Mouse (Mus musculus): ENCODE measurements around the gene Gm49342. TPM values are rescaled to one million over a fixed set of nuclear protein-coding genes. Genes with fewer than 3 reads are reported as not detected.
"Not testable (repeated sequence)": the region's sequence is repeated elsewhere in the genome, so short reads cannot be mapped to it uniquely, and the experiment has no call there.

The Gm49342 gene
- total RNA-seq, 2 experiments from 2014 or later: 11.1 to 13.0 TPM

GRCm38 (mm10) chr14:50930754-50931492 is 13.4 kb upstream of the Gm49342 start, which contains the start of the genes Pip4p1 and Pnp:
TSS of gene Pip4p1 (minus strand) at chr14:50930856.
TSS of gene Pnp (plus strand) at chr14:50931082.
- peak; percentile 99 for DNase-seq
- intact Hi-C loops (cut with DNase I): no loop called here

- no peak for DNase-seq
- intact Hi-C loops (cut with DNase I): no loop called here
Observed at GRCm38 (mm10) chr14:50931493-50932020, 12.8 kb upstream of the Gm49342 start.

DNA sequence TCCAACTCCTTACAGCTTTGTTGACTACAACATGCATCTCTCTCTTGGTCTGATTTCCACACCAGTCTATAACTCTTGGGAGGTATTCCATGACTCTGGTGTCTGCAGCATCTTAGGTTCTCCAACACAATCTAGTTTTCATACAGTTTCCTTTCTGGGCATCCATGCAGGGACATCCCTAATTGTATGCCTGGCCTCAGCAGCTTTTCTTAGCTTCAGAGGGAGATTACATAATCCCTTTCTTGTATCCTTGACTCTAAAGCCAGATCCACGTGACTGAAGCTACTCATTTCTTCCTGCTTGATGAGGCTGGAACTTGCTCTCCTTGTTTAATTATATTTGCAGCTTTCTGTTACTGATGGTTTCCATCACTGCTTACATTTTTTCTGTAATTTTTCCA is 7.7 kb upstream of the Gm49342 start:
- intact Hi-C loops (cut with DNase I): loop anchor here (5.0 kb wide), 1 partner anchor 124 kb away; no protein-coding TSS in a partner anchor
- DNase-seq: no peak

DNA sequence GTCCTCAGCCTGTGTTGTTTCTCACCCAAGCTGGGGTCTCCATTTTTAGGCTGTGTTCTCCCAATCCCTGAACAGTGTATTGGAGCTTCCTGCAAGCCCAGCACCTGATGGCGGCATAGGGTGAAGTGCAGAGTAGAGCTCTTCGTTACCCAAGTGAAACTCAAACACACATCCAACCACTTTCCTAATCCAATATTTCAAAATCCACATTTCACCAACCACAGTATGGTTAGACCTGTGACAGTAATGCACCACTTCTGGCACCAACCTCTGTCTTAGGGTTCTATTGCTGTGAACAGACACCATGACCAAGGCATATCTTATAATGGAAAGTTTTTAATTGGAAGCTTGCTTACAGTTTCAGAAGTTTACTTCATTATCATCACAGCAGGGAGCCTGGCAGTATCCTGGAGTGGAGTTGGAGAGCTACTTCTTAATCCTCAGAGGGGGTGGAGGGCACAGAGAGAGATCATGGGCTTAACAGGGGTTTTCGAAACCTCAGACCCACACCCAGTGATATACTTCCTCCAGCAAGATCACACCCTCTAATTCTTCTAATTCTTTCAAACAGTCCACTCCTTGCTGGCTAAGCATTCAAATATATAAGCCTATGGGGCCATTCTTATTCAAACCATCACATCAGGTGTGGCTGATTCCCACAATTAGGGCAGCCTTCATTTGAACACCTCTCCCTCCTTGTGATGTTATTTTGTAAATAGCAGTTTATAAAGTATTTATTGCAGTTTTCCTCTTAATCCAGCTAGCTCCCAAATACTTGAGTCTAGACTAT is 6.0 kb upstream of the Gm49342 start:
- no peak for DNase-seq
- intact Hi-C loops (cut with DNase I): loop anchor here (5.0 kb wide), 1 partner anchor 126 kb away; no protein-coding TSS in a partner anchor

DNA sequence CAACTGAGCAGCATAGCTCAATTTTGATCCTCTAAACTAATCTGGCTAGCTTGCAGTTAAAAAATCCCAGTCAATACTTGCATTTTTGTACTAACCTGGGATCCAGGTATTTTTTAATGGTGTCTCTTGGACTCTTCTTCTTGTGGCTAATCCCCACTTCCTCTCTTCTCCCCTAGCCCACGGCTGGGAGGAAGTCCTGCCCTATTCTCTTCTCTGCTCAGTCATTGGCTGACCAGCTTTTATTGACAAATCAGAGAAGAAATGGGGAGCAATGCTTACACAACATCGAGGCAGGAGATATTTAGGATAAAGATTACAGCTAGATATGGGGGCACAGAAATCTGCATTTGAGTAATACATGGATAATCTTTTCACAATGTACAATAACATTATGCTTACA is 5.4 kb upstream of the Gm49342 start:
- intact Hi-C loops (cut with DNase I): loop anchor here (5.0 kb wide), 1 partner anchor 127 kb away; no protein-coding TSS in a partner anchor

DNA sequence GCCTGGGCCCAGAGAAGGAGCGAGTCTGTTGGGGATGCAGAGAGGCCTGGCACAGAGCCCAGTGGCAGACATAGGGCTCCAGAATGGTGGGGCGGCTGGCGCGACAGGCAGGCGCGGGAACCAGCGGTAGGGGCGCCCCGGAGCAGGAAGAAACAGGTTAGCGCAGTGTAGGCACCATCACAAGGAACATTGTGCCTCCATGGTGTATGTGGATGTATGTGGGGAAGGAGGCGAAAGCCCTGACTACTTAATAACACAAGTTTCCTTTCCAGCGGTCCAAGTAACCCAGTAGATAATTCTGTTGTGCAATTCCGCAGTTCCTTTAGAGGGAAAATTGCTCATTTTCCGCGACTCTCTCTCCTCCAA is 334 bp downstream of the Gm49342 start:
- intact Hi-C loops (cut with DNase I): loop anchor here (2.0 kb wide), 1 partner anchor 16 kb away; no protein-coding TSS in a partner anchor
- not testable (repeated sequence) for DNase-seq

More for the DNA sequence above, 5.4 kb upstream of the Gm49342 start:
- DNase-seq: no peak

DNA sequence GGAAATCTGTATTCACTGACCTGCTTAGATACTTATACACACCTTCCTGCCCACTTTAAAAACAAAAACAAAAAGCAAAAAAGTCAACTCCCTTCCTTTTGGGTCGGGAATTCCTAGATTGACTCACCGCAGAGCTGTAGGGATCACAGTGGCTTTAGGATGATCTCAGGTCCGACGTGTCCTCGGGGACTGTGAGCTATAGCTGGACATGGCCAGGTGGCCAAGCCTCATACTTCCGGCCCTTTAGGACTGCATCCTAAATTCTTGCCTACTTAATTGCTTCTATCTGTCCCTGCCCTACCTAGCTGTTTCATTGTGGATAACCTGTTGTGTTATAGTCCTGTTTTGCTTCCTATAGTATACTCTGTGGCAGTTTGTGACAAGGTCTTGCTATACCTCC is 764 bp downstream of the Gm49342 start:
- intact Hi-C loops (cut with DNase I): loop anchor here (2.0 kb wide), 1 partner anchor 16 kb away; no protein-coding TSS in a partner anchor
- not testable (repeated sequence) for DNase-seq

DNA sequence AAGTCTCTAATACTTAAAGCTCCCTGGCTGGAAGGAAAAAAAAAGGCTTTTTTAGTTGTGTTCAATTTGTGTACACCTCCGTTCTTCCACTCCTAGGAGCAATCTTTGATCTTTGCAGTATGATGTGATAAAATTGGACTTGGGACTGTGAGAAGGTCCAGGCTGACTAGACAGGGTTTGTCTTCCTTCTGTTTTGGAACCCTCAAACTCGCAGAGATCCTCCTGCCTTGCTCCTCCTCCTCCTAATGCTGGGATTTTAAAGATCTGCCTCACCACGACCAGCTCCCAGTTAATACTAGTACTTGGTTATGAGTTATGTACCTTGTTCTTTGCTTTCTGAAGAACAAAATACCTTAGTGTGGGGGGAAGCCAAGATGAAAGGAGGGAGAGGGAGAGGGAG is 1.2 kb downstream of the Gm49342 start:
- DNase-seq: not testable (repeated sequence)
- intact Hi-C loops (cut with DNase I): loop anchor here (2.0 kb wide), 1 partner anchor 15 kb away; no protein-coding TSS in a partner anchor

GRCm38 (mm10) chr14:50955487-50955886 is 11.2 kb downstream of the Gm49342 start:
- intact Hi-C loops (cut with DNase I): no loop called here
- DNase-seq: no peak

GRCm38 (mm10) chr14:50955942-50956508 is 11.7 kb downstream of the Gm49342 start, which contains the start of gene Pnp2:
TSS of gene Pnp2 (plus strand) at chr14:50955992.
- peak; percentile 45 to 62 for DNase-seq
- intact Hi-C loops (cut with DNase I): not testable (repeated sequence)

DNA sequence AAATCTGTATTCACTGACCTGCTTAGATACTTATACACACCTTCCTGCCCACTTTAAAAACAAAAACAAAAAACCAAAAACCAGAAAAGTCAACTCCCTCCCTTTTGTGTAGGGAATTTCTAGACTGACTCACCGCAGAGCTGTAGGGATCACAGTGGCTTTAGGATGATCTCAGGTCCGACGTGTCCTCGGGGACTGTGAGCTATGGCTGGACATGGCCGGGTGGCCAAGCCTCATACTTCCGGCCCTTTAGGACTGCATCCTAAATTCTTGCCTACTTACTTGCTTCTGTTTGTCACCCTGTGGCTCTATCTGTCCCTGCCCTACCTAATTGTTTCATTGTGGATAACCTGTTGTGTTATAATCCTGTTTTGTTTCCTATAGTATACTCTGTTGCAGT is 12.4 kb downstream of the Gm49342 start:
- DNase-seq; intact Hi-C loops (cut with DNase I): not testable (repeated sequence)

- intact Hi-C loops (cut with DNase I): not testable (repeated sequence)
Observed at GRCm38 (mm10) chr14:50957146-50957545, 12.8 kb downstream of the Gm49342 start.

DNA sequence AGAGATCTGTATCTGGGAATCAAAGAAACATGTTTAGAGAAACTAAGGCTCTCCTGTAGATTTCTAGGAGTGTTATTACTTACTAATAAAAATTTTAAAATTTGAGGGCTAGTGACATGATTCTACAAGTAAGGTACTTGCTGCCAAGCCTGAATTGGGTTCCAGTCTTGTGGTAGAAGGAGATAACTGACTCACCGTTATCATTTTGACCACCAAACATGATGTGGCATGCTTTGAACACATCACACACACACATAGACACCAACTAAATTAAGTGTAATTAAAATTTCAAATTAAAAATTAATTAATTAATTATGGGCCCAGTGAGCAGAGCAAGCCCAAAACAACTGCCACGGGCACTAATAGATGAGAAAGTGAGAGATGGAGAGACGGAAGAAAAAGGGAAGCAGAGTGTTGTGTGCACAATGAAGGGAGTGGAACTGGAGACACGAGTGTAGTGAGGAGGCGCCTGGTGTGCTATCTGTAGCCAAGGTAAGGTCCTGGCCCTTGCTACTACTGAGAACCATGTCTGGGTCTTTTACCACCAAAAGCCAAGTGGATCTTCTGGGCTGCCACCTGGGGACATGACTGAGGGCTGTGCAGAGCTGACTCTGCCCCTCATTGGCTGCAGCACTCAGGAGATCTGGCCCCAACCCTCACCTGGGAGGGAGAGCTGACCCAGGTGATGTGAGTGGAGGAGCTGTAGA is 14.1 kb downstream of the Gm49342 start:
- intact Hi-C loops (cut with DNase I); DNase-seq: not testable (repeated sequence)

More at GRCm38 (mm10) chr14:50957146-50957545, 12.8 kb downstream of the Gm49342 start:
- not testable (repeated sequence) for DNase-seq

DNA sequence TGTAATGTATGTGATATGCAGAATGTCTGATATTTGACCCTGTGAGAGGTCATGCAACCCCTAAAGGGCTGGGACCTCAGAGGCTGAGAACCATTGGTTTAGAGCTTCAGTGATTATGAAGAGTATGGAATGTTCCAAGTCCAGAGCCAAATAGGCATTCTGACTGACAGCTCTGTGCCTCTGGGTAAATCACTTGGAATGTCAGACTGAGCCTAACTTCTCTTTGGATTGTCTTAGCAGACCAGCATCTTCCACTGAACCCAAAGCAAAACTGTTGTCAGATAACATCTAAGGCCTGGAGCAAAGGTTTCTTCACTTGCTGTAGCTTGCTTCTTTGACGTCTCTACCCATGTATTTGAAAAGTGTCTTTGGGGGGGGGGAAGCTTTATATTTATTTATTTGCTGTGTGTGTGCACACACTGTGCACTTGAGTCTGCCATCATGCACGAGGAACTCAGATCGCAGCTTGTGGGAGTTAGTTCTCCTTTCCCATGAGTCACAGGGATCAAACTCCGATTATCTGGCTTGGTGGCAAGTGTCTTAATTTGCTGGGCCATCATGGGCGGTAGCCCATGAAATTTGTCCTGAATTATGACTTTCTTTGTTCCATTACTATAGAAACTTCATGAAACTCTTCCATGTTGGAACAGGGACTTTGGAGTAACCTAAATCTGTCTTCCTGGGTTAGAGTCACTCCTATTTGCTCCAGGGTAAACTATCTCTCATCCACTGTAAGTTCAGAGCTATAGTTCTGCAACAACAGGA is 24.1 kb downstream of the Gm49342 start:
- intact Hi-C loops (cut with DNase I): no loop called here

GRCm38 (mm10) chr14:50969041-50969440 is 24.7 kb downstream of the Gm49342 start:
- intact Hi-C loops (cut with DNase I): no loop called here
- DNase-seq: no peak

More for the DNA sequence above, 24.1 kb downstream of the Gm49342 start:
- DNase-seq: no peak

DNA sequence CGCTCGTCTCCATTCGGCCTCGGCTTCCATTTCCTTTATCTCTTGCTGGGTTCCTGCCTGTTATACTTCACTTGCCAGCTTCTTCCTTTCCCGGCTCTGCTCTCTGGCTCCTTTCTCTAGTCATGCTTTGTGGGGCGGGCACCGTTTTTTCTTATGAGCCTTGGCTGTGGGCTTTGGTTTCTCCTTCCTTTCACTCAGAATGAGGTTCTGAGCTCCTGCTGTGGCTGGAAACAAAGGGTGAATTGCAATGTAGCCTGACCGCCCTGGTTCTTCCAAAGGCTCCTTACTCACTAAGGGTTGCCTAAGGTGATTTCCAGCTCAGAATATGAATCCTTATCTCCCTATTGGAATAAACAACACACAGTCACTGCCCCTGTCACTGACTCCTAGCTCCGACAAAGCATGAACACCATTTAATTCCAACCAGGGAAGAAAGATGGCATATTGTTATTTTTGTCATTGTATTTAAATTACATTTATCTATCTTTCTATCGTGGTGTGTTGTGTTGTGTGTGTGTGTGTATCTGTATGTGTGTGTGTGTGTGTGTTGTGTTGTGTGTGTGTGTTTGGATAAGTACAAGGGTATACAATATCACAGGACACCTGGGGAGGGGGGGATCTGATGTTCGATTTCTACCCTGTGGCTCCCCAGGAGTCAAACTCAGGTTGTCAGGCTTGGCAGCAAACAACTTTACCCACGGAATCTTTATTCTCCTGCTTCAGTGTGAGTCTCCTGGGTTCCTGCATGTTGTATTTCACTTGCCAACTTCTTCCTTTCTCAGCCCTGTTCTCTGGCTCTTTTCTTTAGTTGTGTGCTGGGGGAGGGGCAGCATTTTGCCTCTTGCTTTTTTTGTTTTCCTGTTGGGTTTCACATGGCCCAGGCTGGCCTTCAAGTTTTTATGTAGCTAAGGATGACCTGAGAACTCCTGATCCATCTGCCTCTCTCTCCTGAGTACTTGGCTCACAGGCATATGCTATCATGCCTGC is 25.5 kb downstream of the Gm49342 start:
- intact Hi-C loops (cut with DNase I): no loop called here
- DNase-seq: peak in 1 of 2 experiments; percentile 37

- intact Hi-C loops (cut with DNase I): no loop called here
- no peak for DNase-seq
Observed at GRCm38 (mm10) chr14:50970822-50971221, 26.5 kb downstream of the Gm49342 start.

GRCm38 (mm10) chr14:50973054-50973453 is 28.7 kb downstream of the Gm49342 start:
- intact Hi-C loops (cut with DNase I); DNase-seq: not testable (repeated sequence)

All from heart, postnatal 14 days (tissue).